Mouse (Mus musculus) ES-CJ7 (cell line): ENCODE measurements around the gene Ppp4r2.

Experiments used
- DNase-seq: peaks from one replicate; pipeline ENCODE4 v3.0.0; 2011; ENCODE audit warnings: low read depth, low spot score

The Ppp4r2 gene

DNA sequence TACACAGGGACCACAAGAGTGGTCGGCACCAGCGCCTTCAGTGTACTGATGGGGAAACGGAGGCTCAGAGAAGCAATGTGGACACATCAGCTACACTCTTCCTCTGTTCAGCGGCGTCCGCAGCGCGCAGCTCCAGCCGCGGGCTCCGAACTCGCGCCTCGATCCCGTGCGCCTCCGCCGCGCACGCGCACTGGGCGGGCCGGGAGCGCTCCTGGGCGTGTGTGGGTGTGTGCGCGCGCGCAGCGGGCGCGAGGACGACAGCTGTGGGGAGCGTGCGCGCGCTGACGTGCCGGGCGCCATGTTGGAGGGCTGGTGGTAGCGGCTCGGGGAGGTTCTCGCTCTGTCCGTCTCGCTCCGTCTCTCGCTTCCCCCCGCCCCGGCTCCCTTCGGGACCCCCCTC, at the start of gene Ppp4r2:
Ppp4r2 (plus strand) TSS at position 268 of the 400 bp plus-strand sequence.
- peak; percentile 95 for DNase-seq

DNA sequence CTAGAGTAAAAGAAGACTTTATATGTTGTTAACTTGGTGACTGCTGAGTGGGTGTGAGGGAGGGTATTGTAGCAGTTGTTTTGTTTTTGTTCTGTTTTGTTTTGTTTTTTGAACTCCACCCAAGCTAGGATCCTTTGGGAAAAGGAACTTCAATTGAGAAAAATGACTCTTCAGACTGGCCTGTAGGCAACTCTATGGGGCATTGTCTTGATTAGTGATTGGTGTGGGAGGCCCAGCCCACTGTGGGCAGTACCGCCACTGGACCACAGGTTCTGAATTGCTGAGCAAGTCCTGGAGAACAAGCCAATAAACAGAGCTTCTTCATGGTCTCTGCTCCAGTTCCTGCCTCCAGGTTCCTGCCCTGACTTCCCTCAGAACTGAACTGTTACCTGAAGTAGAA, 45.7 kb upstream of the Ppp4r2 start:
- no peak for DNase-seq

DNA sequence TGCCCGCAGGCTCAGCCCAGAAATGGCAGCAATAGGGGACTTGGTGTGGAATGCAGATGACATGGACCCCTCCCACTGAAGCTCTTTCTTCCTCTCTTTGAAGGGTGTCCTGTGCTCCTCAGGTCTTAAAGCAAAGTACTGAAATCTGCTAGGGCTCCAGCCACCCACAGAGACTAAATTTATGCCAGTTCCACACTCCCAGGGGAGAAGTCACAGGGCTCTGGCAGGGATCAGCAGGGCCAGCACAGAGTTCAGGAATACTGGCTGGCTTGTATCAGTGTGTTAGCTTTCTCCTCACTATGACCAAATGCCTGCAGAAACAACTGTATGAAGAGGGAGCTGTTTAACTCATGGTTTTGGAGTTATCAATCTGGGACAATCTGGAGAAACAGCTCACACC, 44.3 kb upstream of the Ppp4r2 start:
- no peak for DNase-seq

DNA sequence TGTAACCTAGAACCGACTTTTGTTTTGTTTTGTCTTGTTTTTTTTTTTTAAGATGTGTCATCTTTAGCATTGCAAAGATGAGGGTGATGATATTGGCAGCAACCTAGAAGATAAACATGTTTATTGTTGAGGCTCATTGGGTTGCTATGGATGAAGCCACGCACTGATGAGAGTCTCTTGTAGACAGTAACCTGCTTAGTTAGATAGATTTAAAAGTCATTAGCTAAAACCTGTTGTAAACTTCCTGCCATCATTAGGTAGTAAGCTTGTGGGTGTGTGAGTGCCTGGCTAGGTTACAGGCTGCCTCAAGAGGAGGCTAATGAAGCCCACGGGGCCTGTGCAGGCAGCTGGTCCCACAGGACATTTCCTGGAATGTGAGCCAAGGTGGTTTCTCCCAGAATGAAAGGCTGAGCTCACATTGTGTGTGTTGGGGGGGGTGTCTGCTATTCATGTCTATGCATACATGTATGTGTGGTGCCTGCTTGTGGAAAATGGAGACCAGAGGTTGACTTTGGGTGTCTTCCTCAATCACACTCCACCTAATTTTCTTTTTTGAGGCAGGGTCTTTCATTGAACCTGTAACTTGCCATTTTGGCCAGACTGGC, 41.3 kb upstream of the Ppp4r2 start:
- no peak for DNase-seq

DNA sequence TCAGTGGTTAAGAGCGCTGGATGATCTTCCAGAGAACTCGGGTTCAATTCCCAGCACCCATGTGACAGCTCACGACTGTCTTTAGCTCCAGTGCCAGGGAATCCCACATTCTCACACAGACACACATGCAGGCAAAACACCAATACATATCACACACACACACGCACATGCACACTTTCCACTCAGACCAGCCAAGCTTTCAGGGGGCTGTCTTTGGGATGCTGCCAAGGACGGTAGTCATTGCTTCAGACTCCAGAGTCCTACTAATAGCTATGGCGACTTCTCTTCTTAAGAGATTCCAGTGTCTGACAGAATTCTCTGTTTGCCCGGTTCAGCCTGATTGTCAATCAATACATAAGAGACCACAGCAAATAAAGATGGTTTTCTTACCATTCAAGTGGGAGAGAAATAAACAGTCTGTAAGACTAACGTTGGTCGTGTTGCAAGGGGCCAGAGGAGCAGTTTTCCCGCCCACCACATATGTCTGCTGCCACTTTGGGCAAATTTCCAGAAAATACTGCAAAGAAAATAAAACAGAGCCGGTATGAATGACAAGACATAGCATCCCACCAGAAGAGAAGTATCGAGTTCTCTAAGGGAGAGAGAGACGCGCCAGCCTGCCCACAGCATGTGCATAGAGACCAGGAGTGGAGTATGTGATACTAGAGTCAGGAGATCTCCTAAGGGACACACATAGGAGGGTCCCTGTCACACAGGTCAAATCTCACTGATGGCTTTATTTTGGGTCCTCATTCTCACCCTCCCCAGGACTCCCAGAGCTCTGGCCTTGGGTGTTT, 40.3 kb upstream of the Ppp4r2 start:
- DNase-seq: no peak

DNA sequence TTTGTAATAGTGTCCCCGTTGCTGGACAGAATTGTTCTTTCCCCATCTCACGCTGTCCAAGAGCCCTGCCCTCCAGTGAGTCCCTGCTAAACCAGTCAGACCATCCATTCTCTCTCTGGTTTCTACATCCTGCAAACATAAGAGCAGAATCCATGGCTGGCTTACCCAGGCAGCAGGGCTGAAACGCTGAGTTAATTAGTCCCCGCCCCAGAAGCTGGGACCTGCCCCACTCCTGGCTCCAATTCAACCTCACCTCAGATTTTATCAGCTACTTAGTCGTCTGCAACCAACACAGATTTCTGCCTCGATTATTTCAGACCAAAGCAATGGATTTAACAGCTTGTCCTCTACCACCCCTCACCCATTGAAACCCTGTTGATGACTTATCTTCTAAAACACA, 37.6 kb upstream of the Ppp4r2 start:
- DNase-seq: no peak

DNA sequence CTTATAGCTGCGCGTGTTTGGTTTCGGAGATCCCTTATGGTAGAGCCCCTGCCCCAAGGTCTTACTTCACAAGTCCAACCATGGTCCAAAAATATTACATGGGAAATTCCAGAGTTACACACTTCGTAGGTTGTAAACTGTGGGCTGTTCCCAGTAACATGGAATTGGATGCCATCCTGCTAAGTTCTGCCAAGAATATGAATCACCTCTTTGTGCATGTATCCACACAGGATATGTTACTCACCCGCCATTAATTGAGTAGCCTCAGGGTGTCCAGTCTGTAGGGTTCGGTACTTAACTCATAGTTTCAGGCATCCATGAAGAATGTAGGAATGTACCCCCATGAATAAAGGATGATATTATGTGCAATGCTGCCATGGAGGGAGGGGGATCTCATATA, 34.1 kb upstream of the Ppp4r2 start:
- DNase-seq: no peak

DNA sequence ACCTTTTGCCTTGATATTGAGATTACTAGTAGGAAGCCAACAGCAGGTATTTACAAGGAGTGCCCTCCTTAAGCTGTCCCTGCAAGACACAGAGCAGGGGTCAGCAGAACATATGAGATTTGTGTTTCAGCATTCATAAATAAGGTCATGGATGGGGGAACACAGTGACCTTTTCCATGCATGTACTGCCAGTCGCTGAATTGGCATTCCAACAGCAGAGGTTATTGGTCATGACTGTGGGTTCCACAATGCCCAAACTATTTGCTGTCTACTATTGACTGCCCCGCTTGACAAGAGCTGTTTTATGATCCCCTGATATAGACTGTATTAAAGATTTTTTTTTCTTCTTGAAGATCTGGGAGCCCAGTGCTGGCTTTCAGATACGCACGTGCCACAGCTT, 33.7 kb upstream of the Ppp4r2 start:
- no peak for DNase-seq

DNA sequence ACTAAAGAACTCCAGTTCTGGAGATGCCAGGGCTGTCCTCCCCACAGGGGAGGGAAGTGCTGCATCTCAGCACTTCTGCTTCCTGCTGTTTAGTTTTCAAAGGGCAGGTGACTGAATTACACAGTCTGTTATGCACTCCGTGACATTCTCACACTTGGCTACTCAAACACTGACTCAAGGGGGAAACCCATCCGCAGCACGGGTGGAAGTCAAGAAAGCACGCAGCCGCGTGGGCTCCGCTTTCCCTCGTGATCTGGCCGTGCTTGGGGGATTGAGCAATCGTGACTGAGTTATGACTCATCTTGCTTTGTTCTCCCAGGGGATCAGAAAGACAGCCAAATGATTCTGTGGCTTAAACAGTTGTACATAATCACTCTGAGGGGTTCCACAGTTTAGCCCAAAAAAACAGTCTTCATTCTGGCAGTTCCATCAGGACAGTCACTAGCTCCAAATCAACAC, 32.9 kb upstream of the Ppp4r2 start:
- DNase-seq: no peak

DNA sequence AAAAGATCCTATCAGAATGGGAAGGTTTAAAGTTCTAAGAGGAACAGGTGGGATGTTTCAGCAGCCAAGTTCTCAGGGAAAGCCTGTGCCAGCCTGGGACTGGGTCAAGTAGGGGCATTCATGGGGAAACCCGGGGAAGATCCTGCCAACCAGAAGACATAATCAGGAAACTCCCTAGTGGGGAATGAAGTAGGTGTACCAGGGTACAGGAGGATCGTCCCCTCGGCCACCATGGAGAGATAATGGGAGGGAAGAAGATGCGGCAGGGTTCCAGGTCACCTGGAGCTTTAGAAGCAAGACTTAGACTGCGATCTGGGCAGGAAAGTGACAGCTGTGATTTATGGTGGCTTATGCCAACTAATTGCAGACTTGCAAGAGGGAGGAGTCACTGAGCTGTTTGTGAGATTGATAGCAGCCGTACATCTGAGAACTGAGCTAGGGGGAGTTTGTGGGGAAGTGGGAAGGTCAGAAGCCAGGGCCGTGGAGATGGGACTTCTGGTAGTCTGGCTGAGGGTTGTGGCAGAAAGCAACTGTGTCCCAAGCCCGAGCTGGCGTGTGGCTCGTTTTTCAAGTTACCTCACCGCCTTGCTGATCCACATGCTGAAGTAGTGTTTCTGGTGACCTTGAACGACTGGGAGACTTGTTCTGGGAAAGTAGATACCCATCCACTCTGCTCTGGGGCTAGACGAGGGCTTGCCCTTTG, 30.9 kb upstream of the Ppp4r2 start:
- DNase-seq: peak; percentile 73

DNA sequence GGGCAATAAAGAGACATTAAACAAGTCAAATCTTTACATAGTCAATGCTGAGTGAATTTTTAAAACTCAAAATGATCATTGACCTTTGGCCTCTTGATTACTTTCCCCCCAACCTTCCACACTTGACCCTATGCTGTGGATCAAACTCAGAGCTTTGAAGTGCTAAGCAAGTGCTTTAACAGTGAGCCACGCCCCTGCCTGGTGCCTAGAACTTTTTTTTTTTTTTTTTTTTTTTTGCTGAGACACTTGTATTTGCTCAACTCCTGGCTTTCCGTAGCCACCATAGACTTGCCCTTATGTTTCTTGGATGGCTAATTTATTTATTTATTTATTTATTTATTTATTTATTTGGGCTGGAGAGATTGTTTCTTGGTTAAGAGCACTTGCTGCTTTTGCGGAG, 30.2 kb upstream of the Ppp4r2 start:
- DNase-seq: peak; percentile 70

DNA sequence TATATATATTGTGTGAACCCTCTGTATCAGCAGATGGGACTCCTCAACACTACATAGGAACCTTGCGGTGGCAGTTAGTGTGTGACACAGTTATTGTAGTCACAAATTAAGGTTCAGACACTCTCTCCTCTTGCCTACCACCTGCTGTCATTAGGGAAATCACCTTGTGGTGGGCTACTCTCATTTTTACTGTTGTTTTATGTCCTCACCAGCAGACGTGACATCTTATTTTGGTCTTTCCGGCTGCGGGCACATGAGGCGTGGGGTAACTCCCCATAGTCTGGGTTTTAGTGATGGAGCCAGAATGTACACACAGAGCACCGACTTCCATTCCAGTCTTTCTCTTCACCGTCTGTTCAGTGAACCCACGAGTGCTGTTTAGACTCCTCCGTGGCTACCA, 26.2 kb upstream of the Ppp4r2 start:
- no peak for DNase-seq

DNA sequence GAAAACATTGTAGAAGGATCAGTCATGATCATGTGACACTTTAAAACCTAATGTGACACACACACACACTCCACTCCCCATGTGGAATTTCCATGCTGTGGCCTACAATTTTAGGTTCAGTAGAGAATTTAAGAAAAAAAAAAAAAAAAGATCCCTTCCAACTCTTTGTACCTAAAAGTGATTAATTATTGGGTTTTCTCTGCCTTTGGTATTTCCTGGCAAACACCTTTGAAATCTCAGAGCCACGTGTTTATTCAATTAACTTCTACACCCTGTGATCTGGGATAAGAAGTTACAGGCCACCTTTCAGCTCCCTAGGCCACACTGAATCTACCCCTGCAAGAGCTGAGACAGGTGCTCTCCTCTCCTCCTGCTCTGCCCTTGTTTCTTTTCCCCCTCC, 25.7 kb upstream of the Ppp4r2 start:
- no peak for DNase-seq

DNA sequence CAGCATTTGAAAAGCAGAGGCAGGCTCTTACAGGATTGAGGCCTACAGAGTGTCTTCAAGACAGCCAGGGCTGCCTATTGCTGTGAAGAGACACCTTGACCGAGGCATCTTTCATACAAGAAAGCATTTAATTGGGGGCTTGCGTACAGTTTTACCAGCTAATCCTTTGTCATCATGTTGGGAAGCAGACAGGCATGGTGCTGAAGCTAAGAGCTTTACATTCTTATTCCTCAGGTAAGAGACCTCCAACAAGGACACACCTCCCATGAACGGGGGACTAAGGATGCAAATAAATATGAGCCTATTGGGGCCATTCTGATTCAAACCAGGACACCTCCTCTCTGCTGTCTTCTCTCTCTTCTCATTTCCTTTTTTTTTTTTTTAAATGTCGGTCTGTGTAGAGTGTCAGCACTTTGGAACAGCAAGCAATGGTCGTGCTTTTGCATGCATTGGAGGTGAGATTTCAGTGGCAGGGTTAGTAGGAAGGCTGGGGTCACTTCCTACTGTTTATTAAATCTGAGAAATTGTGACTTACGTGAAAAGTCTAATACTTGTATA, 25.1 kb upstream of the Ppp4r2 start:
- no peak for DNase-seq

DNA sequence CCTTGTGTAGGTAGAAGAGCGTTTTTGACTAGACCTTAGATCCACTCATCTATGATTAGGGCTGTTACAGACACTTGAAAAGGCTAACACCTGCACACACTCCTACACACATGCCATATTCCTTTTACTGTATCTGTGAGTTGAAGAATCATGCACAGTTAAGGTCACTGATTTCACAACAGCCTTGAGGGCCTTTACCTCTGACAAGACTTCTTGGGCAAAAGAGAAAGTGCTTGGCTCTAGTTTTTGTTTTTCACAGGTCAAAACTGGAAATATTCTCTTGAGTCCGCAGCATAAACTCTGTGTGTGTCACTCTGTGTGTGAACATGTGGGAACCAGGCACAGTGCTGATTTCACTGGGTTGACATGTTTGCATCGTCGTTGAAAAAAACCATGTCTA, 23.3 kb upstream of the Ppp4r2 start:
- DNase-seq: no peak

DNA sequence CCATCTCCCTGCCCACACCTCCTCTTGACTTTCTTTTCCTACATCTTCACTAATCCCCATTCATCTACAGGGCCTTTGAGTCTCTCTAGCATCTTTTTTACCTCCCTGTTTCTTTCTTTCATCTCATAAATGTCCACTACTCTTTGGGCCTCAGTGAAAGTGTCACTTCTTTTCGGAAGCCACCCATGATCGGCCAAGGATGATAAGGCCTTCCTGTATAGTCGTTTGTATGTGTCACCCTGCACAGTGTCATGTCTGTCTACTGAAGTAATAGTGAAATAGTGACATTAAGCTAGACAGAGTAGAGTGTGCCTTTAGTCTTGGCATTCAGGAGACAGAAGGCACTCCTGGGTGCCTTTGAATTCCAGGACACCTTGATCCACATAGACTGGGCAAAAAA, 21.7 kb upstream of the Ppp4r2 start:
- no peak for DNase-seq

DNA sequence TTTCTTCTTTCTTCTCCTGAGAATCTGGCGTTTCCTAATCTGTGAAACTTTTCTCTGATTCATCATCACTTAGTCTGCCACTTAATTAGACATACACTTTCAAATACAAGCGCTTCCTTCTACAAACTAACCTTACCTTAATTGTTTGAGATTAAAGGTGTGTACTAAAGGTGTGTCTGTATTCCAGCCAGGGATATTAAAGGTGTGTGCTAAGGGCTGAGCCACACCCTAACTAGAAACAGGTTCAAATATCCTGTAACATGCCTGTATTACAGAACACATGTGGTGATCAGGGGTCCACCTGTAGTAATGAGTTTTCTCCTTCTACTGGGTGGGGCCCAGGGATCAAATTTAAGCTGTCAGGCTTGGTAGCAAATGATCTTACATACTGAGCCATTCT, 12.1 kb upstream of the Ppp4r2 start:
- no peak for DNase-seq

DNA sequence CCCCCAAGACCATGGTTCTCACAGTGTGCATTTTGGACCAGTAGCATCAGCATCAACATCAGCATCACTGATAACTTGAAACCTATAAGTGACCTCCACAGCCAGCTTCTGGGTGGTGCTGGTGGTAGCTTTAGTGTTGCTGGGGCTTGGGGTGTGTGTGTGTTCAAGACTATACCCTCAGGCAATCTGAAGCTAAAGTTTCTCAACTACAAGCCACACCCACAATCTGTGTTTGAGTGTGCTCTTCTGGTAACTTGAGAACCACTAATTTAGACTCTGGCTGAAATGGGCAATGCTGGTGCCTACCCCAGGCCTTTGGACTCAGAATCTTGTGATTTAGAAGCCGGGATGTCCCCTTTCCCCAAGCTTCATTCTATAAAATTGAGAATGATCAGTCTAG, 10.1 kb upstream of the Ppp4r2 start:
- DNase-seq: peak; percentile 21

DNA sequence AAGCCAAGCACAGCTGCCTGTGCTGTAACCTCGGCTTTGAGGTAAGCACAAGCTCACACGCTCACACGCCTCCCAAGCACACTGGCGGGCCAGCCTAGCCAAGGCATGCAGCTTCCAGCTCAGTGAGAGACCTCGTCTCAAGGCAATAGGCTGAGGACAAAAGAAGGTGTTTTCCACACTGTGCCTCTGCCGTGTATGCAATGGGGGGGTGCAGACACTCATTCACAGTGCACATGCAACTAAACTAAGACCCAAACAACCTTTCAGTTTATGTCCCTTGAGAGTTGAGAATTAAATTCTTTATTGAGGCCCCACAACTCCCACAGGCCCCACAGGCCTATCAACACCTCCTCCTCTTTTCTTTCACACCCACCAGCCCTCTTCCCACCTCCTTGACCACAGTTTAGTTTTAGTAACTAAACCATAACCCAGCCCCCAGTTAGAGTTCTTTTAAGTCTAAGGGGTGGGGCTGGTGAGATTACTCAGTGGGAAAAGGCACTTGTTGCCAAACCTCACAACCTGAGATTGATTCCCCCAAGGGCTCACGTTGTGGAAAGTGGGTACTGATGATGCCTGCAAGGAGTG, 8.9 kb upstream of the Ppp4r2 start:
- DNase-seq: peak; percentile 19

DNA sequence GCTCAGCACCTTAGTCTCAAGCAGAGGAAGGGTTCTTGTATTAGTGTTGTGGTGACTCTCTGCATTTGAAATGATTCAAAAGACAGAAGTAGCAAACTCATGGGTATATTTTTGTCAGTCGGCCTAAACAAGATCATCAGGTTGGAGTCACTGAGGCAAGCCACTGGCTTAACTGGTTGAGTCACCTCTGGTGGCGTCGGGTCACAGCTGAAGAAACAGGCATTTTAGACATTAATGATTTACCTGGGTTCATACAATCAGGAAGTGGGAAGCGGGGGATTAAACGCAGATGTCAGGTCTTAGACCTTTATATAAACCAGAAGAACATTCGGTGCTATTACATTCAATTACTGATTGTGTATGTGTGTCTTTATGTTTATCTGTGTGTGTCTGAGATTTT, 7.4 kb upstream of the Ppp4r2 start:
- no peak for DNase-seq

DNA sequence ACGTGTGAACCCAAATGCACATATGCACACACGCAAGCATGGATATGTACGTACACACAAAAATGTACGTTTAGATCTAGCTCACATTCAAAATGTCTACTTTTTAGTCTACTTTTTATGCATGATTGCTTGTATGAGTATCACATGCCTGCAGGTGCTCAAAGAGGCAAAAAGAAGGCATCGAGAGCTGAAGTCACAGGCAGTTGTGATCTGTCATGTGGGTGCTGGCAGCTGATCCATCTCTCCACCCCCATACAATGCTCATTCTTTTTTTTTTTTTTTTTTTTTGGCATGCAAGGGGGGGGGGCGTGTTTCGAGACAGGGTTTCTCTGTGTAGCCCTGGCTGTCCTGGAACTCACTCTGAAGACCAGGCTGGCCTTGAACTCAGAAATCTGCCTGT, 4.9 kb upstream of the Ppp4r2 start:
- no peak for DNase-seq

DNA sequence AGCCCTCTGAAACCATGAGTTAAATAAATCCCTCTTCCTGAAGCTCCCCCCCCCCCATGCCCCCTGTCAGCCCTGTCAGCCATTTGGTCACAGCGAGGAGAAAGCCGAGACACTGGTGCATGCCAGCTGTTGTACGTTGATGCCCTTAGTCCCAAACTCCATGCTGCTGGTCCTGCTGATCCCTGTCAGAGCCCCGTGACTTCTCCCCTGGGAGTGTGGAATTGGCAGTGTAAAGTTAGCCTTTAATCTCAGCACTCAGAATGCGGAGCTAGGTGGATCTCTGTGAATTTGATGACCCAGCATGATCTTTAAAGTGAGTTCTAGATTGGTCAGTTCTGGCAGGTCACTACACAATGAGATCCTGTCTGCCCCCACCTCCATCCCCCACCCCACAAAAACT, 3.7 kb upstream of the Ppp4r2 start:
- no peak for DNase-seq
